Mouse (Mus musculus): ENCODE data around the gene Rassf8. TPM values are rescaled to one million over a fixed set of nuclear protein-coding genes. Genes with fewer than 3 reads are reported as not detected.

The Rassf8 gene
- polyA plus RNA-seq (2017; shearing (Covaris generic)) = not detected

GRCm38 (mm10) chr6:145746132-145746849 lies at the start of gene Rassf8:
Gene Rassf8 (plus strand): TSS chr6:145746748.

DNA sequence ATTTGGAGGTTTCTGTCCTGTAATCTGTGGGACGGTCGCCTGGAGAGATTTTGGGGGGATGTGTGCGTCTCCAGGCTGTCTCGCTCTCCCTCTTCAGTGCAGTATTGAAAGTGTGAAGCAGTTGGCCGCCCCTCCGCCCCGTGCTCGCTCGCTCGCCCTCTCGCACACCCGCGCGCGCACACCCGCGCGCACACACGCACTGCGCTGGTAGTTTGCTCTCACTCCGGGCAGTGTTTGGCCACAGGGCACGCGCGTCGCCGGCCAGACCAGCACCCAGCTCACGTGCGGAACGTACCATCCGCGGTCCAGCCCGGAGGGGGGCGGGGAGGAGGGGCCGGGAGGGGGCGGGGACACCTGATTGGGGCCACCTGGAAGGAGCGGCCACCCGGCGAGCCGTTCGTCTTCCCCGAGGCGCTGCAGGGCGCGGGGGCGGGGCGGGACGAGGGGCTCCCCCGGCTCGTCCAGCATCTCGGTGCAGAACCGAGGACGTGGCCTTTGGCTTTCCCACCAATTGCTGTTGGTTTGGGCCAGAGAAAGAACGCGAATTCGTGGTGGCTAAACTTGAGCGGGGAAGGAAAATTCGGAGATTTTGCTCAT lies 118.8 kb downstream of the Rassf8 start, which contains the start of gene Bhlhe41:
Gene Bhlhe41, minus strand, starts transcription at position 270 of the 597 bp plus-strand sequence.

Other genes starting within 250 kb of the Rassf8 start
- gene Lmntd1, start 132.4 kb upstream of the Rassf8 start, polyA plus RNA-seq (2017; shearing (Covaris generic)) = 1.9 TPM
- gene Tuba3b, start 131.0 kb upstream of the Rassf8 start, polyA plus RNA-seq (2017; shearing (Covaris generic)) = not detected
- gene Bhlhe41, start 118.8 kb downstream of the Rassf8 start, polyA plus RNA-seq (2017; shearing (Covaris generic)) = 0.24 TPM
- gene Sspn, start 184.9 kb downstream of the Rassf8 start, polyA plus RNA-seq (2017; shearing (Covaris generic)) = not detected

All from effector memory CD4-positive, alpha-beta T cell, adult 7 months (primary cell).